1 mouse cellular context compared by ENCODE assay signal in the genomic region with DNA sequence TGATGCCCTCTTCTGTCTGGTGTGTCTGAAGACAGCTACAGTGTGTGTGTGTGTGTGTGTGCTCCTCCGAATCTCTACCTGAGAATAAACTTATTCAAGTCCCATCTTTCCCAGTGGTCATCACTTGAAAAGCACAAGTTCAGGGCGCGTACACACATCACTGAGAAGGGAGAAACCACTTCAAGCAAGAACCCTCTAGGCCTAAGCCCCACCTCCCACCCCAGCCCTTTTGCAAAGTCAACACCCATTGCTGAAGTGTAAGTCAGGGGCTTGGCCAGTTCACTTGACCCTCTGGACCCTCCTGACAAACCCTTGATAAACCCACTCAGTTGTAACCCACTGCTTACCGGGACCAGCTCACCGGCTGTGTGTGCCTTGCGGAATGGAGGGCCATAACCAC.
A peak's percentile ranks its signal among the peaks of the same experiment; 100 is the strongest.
TF ChIP-seq lines count a peak whose summit lies in the region.

No protein-coding gene starts in this region.

TF ChIP-seq in CH12.LX, 34 proteins besides CTCF, POLR2A, EP300 and RAD21:
- TF ChIP-seq JUND (conservative IDR thresholded peaks at IDR 0.05; ENCODE audit: low read depth, low read length) (no peak), SIN3A (IDR thresholded peaks at IDR 0.05; ENCODE audit: low read length) (no peak), MEF2A (IDR thresholded peaks at IDR 0.05; ENCODE audit: borderline replicate concordance, low read depth, low read length) (no peak), TBP (conservative IDR thresholded peaks at IDR 0.05; ENCODE audit: low read depth, low read length) (0 out of 2 replicates have a peak, but pooled peaks have one; percentile 25), GABPA (IDR thresholded peaks at IDR 0.05; ENCODE audit: insufficient replicate concordance, low read depth, low read length) (no peak), UBTF (IDR thresholded peaks at IDR 0.05; ENCODE audit: low read depth, low read length) (no peak), POLR2AphosphoS2 (IDR thresholded peaks at IDR 0.05; ENCODE audit: low read depth, low read length) (peak; percentile 12), USF2 (conservative IDR thresholded peaks at IDR 0.05; ENCODE audit: low read depth, low read length) (no peak), MAX (IDR thresholded peaks at IDR 0.05; ENCODE audit: low read length) (peak; percentile 22; the same call in 1 of the 2 replicates), CHD2 (IDR thresholded peaks at IDR 0.05; ENCODE audit: low read length) (0 out of 2 replicates have a peak, but pooled peaks have one; percentile 6), ETS1 (conservative IDR thresholded peaks at IDR 0.05; ENCODE audit: low read depth, low read length) (no peak), CHD1 (IDR thresholded peaks at IDR 0.05; ENCODE audit: low read depth, low read length) (peak; percentile 2; the same call in 1 of the 2 replicates), IRF4 (IDR thresholded peaks at IDR 0.05; ENCODE audit: low read depth, low read length) (no peak), KAT2A (IDR thresholded peaks at IDR 0.05; ENCODE audit: insufficient replicate concordance, low read length) (no peak)
TF ChIP-seq in CH12.LX: peak in this region for 5.
